Mouse (Mus musculus) liver, embryonic 14.5 days (tissue): ENCODE measurements around the gene Tex44. TPM values are rescaled to one million over a fixed set of nuclear protein-coding genes. Genes with fewer than 3 reads are reported as not detected.

Experiments
- ATAC-seq: fragments of 200-750 bp; cut with Nextera tagmentation; 2 replicates; pipeline ENCODE4 v1.8.0; 2017; ENCODE audit warnings: moderate number of reproducible peaks, mild to moderate bottlenecking, moderate library complexity; ENCODE audit not compliant: insufficient read depth
- DNase-seq, 3 experiments: peaks; one replicate each; pipeline ENCODE4 v3.0.0-alpha.2; 2012 to 2013; ENCODE audit warnings: low read depth in 3 of 3, low spot score in 3 of 3
- H3K27ac ChIP-seq: fragments of 300-500 bp; sonication (generic); 2 replicates; pipeline ENCODE4 v1.5.1; 2014; ENCODE audit warnings: moderate library complexity, mild to moderate bottlenecking, control low read depth, inconsistent platforms
- H3K27me3 ChIP-seq: fragments of 300-500 bp; sonication (generic); 2 replicates; pipeline ENCODE4 v1.6.1; 2014; ENCODE audit warnings: mild to moderate bottlenecking, low read length, moderate library complexity; ENCODE audit not compliant: control insufficient read depth, insufficient read depth
- H3K36me3 ChIP-seq: fragments of 300-500 bp; sonication (generic); replicated peaks from 2 replicates; pipeline ENCODE4 v1.6.1; 2014; ENCODE audit warnings: low read depth; ENCODE audit not compliant: control insufficient read depth, insufficient read depth
- H3K4me1 ChIP-seq, 2 experiments: fragments of 200-500 bp in 1 of 2; fragments of 300-500 bp in 1 of 2; sonication (generic) in 1 of 2; replicated peaks; 2 replicates each; pipeline ENCODE4 v1.6.1; 2012 to 2014; ENCODE audit warnings: antibody characterized with exemption in 1 of 2, inconsistent platforms in 1 of 2, low read length in 1 of 2; ENCODE audit not compliant: control insufficient read depth in 2 of 2, insufficient read depth in 2 of 2
- H3K4me2 ChIP-seq: fragments of 300-500 bp; sonication (generic); 2 replicates; pipeline ENCODE4 v1.6.1; 2014; ENCODE audit warnings: low read depth, mild to moderate bottlenecking, control low read depth, moderate library complexity
- H3K4me3 ChIP-seq, 2 experiments: fragments of 200-500 bp in 1 of 2; fragments of 300-500 bp in 1 of 2; sonication (generic) in 1 of 2; 2 replicates each; pipeline ENCODE4 v1.5.1; 2012 to 2014; ENCODE audit warnings: low read depth in 2 of 2, low read length in 2 of 2, mild to moderate bottlenecking in 2 of 2, control low read depth in 1 of 2, inconsistent platforms in 1 of 2, moderate library complexity in 1 of 2; ENCODE audit not compliant: insufficient read depth in 1 of 2
- H3K9ac ChIP-seq: fragments of 300-500 bp; sonication (generic); replicated peaks from 2 replicates; pipeline ENCODE4 v1.6.1; 2014; ENCODE audit warnings: mild to moderate bottlenecking, control low read depth, moderate library complexity
- H3K9me3 ChIP-seq: fragments of 300-500 bp; sonication (generic); 2 replicates; pipeline ENCODE4 v1.6.1; 2016; ENCODE audit warnings: low read length, mixed read lengths; ENCODE audit not compliant: control insufficient read depth
- CTCF ChIP-seq: IDR thresholded peaks from 2 replicates; pipeline ENCODE4 v1.5.1; 2016; ENCODE audit warnings: antibody characterized with exemption, low read depth, control low read depth
- EP300 ChIP-seq: IDR thresholded peaks from 2 replicates; pipeline ENCODE4 v1.6.1; 2016; ENCODE audit warnings: antibody characterized with exemption, low read depth
- WGBS: fragments of 180-500 bp; shearing (Covaris S2); extraction: QIAGEN DNeasy Blood & Tissue Kit; methylation state at CpG from one replicate; pipeline ENCODE4 v1.1.7; 2014; ENCODE audit not compliant: insufficient replicate concordance; 5-methylcytosine and 5-hydroxymethylcytosine counted together
- polyA plus RNA-seq, 2 experiments: library from polyadenylated mRNA; depleted of rRNA in 1 of 2; stranded (reverse) in 1 of 2; unstranded in 1 of 2; fragments of >200 nt; fragmentation: Nextera tagmentation in 1 of 2; extraction: Ambion mirVana in 1 of 2; gene quantifications; 2 replicates each; pipeline versions ENCODE4 v1.2.1 to v1.2.3; 2012 to 2014

The Tex44 gene
- polyA plus RNA-seq, 2 experiments = not detected

DNA sequence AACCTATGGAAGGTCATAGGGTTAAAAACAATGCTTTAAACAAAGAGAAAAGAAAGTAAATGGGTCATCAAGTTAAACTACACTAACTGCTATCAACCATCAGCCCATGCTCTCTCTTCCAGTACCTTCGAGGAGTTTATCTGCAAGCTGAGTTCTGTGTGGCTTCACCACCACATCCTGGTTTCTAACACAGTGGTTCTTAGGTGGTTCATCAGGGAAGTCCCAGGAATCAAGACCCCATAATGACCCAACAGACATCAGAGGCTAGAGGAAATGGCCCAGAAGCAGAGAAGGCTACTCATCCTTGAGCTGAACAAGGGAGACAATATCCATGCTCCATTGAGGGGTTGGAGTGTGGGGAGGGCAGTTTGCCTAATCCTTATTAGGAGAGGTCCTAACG lies 11.0 kb upstream of the Tex44 start:
- Histone ChIP-seq H3K4me2 (no peak overlapping the region), H3K27me3 (no peaks in the 10 kb centered on the region), H3K9me3 (no peaks in the 10 kb centered on the region), H3K36me3 (no peaks in the 10 kb centered on the region), H3K4me1 (0 out of 4 replicates have a peak, but pooled peaks cover 0 to 2% of the 10 kb centered on the region in 2 experiments), H3K27ac (no peak overlapping the region), H3K9ac (no peak overlapping the region), H3K4me3 (no peak overlapping the region)
- ATAC-seq = no peak
- DNase-seq = no peak
- TF ChIP-seq EP300 (no peak), CTCF (no peak)
- whole genome bisulfite sequencing = 20% methylated on average over 2 of the region's 2 CpGs

DNA sequence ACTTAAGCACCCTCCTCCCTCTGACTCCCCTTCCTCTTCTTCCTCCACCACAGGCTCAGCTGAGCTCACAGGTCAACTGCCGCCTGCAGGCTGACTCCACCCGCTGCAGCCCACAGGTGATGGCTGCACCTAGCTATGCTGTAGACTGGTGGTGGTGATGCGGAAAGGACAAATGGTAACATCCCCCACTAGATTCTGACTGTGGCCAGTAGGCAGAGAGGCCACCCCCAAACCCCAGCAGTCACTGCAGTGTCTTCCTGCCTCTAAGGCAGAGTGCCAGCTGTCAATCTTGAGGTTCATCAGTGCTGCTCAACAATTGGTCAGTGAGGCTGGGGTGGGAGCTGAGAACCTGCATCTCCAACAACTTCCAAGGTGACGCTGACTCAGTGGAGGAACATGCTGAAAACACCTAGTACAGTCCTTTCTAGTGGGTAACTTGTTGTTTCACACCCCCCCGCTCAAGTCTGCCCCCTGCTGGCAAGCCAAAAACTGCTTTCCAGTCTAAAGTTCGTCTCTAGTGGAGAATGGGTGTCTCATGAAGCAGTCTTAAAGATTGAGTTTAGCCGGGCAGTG lies 10.4 kb upstream of the Tex44 start:
- WGBS = 45% methylated on average over 7 of the region's 7 CpGs
- no peak overlapping the region for H3K4me3 ChIP-seq
- no peak overlapping the region for H3K9ac ChIP-seq
- H3K4me2 ChIP-seq = no peak overlapping the region
- H3K4me1 ChIP-seq = 0 out of 4 replicates have a peak, but pooled peaks cover 0 to 2% of the 10 kb centered on the region in 2 experiments
- ATAC-seq (peak; percentile 21; the same call in 1 of the 2 replicates), DNase-seq (no peak)
- H3K9me3 ChIP-seq = no peaks in the 10 kb centered on the region
- no peaks in the 10 kb centered on the region for H3K36me3 ChIP-seq
- TF ChIP-seq CTCF (peak; percentile 71), EP300 (no peak)
- no peaks in the 10 kb centered on the region for H3K27me3 ChIP-seq
- no peak overlapping the region for H3K27ac ChIP-seq

DNA sequence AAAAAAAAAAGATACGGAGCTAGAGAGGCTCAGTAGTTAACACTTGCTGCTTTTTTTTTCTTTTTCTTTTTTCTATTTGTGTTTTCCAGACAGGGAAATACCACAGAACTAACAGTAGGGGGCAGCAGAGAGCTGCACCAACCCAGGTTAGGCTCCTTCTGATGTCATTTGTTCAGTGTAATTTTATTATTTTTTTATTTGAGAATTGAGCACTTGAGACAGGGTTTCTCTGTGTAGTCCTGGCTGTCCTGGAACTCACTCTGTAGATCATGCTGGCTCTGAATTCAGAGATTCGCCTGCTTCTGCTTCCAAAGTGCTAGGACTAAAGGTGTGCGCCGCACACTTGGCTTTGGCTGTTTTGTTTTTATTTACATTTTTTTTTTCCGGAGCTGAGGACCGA lies 9.8 kb upstream of the Tex44 start:
- Histone ChIP-seq H3K4me2 (no peak overlapping the region), H3K27ac (no peak overlapping the region), H3K9ac (no peak overlapping the region), H3K36me3 (no peaks in the 10 kb centered on the region), H3K9me3 (no peaks in the 10 kb centered on the region), H3K4me1 (0 out of 4 replicates have a peak, but pooled peaks cover 0 to 2% of the 10 kb centered on the region in 2 experiments), H3K4me3 (no peak overlapping the region), H3K27me3 (no peaks in the 10 kb centered on the region)
- TF ChIP-seq EP300 (no peak), CTCF (peak; percentile 69)
- ATAC-seq (peak; percentile 8; the same call in 1 of the 2 replicates), DNase-seq (no peak)
- 53% methylated on average over 6 of the region's 6 CpGs for WGBS

DNA sequence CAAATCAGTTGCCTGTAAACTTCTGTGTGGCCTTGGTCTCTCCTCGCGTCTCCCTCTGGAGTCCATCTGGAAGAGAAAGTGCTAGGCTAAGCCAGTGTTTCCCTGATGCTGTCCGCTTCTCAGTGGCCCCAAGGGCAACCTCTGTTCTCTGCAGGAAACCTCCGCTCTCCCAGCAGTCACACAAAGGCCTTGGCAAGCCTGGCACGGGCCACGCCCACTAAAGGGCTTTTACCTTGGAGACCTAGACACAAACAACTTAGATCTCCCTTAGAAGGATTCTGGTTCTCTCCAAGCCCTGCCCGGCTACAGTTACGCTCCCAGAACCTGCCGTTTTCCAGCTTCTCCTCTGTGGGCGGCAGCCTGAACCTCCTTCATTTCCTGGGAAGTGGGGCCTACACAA lies 5.1 kb upstream of the Tex44 start:
- no peak overlapping the region for H3K4me2 ChIP-seq
- no peaks in the 10 kb centered on the region for H3K4me1 ChIP-seq
- no peak for DNase-seq
- no peak overlapping the region for H3K4me3 ChIP-seq
- H3K36me3 ChIP-seq = no peaks in the 10 kb centered on the region
- no peaks in the 10 kb centered on the region for H3K27me3 ChIP-seq
- H3K27ac ChIP-seq = no peak overlapping the region
- 76% methylated on average over 10 of the region's 10 CpGs for WGBS
- no peak for ATAC-seq
- no peak overlapping the region for H3K9ac ChIP-seq
- no peaks in the 10 kb centered on the region for H3K9me3 ChIP-seq
- no peak for TF ChIP-seq EP300
- TF ChIP-seq CTCF = no peak

DNA sequence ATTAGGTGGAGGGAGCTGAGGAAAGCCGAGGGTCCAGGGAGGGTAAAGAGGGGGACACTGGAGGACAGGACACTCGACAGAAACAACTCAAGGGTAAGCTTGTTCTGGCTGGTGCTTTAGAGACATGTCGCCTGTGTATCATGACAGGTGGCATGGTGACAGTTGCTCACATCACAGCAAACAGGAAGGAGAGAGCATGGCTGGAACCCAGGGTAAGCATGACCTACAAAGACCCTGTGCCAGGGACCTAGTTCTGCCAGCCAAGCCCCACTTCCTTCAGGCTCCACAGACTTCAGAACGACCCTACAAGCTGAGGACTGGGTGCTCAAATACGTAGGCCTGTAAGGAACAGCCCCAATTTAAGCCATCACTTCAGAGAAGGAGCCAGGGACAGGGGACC lies 2.2 kb upstream of the Tex44 start:
- 44% methylated on average over 5 of the region's 5 CpGs for WGBS
- Histone ChIP-seq H3K9ac (no peak overlapping the region), H3K27me3 (no peaks in the 10 kb centered on the region), H3K36me3 (no peaks in the 10 kb centered on the region), H3K4me3 (no peak overlapping the region), H3K4me1 (no peaks in the 10 kb centered on the region), H3K27ac (no peak overlapping the region), H3K4me2 (no peak overlapping the region), H3K9me3 (no peaks in the 10 kb centered on the region)
- TF ChIP-seq EP300 = no peak
- no peak for TF ChIP-seq CTCF
- DNase-seq = no peak
- no peak for ATAC-seq
